Mouse (Mus musculus) stomach, postnatal 0 days (tissue): ENCODE data around the gene Aldh1a7. TPM values are rescaled to one million over a fixed set of nuclear protein-coding genes. Genes with fewer than 3 reads are reported as not detected.

Experiments used
- ATAC-seq: fragments of 200-750 bp; cut with Nextera tagmentation; 2 replicates; pipeline ENCODE4 v1.8.0; 2017; ENCODE audit not compliant: low FRiP score, low TSS enrichment
- DNase-seq: peaks from one replicate; pipeline ENCODE4 v3.0.0-alpha.2; 2016; ENCODE audit warnings: low spot score
- H3K27ac ChIP-seq: fragments of 300-500 bp; sonication (generic); replicated peaks from 2 replicates; pipeline ENCODE4 v1.5.1; 2014; ENCODE audit warnings: mild to moderate bottlenecking, control low read depth
- H3K27me3 ChIP-seq: fragments of 300-500 bp; sonication (generic); 2 replicates; pipeline ENCODE4 v1.6.1; 2014; ENCODE audit warnings: low read length; ENCODE audit not compliant: control insufficient read depth, insufficient read depth
- H3K36me3 ChIP-seq: fragments of 300-500 bp; sonication (generic); 2 replicates; pipeline ENCODE4 v1.6.1; 2014; ENCODE audit warnings: low read length, mixed read lengths; ENCODE audit not compliant: control insufficient read depth, insufficient read depth
- H3K4me1 ChIP-seq: fragments of 300-500 bp; sonication (generic); replicated peaks from 2 replicates; pipeline ENCODE4 v1.6.1; 2014; ENCODE audit warnings: antibody characterized with exemption; ENCODE audit not compliant: control insufficient read depth, insufficient read depth
- H3K4me2 ChIP-seq: fragments of 300-500 bp; sonication (generic); replicated peaks from 2 replicates; pipeline ENCODE4 v1.6.1; 2014; ENCODE audit warnings: low read depth, mild to moderate bottlenecking, control low read depth, moderate library complexity
- H3K4me3 ChIP-seq: fragments of 300-500 bp; sonication (generic); 2 replicates; pipeline ENCODE4 v1.5.1; 2014; ENCODE audit warnings: low read depth, low read length, control low read depth
- H3K9ac ChIP-seq: fragments of 300-500 bp; sonication (generic); 2 replicates; pipeline ENCODE4 v1.6.1; 2014; ENCODE audit warnings: mild to moderate bottlenecking, low read length, control low read depth, mixed read lengths
- H3K9me3 ChIP-seq: fragments of 300-500 bp; sonication (generic); 2 replicates; pipeline ENCODE4 v1.6.1; 2016; ENCODE audit warnings: low read length; ENCODE audit not compliant: control insufficient read depth
- CTCF ChIP-seq: IDR thresholded peaks from 2 replicates; pipeline ENCODE4 v1.5.1; 2016; ENCODE audit warnings: antibody characterized with exemption, low read depth, mild to moderate bottlenecking, moderate library complexity
- EP300 ChIP-seq: optimal IDR thresholded peaks from 2 replicates; pipeline ENCODE3; 2016; ENCODE audit warnings: antibody characterized with exemption
- WGBS: fragments of 180-500 bp; shearing (Covaris S2); extraction: QIAGEN DNeasy Blood & Tissue Kit; methylation state at CpG from one replicate; pipeline ENCODE4 v1.1.7; 2014; 5-methylcytosine and 5-hydroxymethylcytosine counted together
- polyA plus RNA-seq: library from polyadenylated mRNA; unstranded; fragments of >200 nt; fragmentation: Nextera tagmentation; extraction: Ambion mirVana; gene quantifications from 2 replicates; pipeline ENCODE4 v1.2.1, GENCODE M21; 2015

Aldh1a7 gene
- 118 and 119 TPM in 2 replicates for polyA plus RNA-seq

GRCm38 (mm10) chr19:20727381-20727780 is at the start of gene Aldh1a7:
Aldh1a7 (minus strand) TSS chr19:20727562.
- Histone ChIP-seq H3K4me1 (no peaks in the 10 kb centered on the region), H3K9me3 (no peaks in the 10 kb centered on the region), H3K4me2 (peak within 1 kb of the TSS; percentile 44), H3K27me3 (no peaks in the 10 kb centered on the region), H3K4me3 (peak within 1 kb of the TSS; percentile 6; the same call in 1 of the 2 replicates), H3K27ac (peak within 1 kb of the TSS; percentile 61; the same call in 1 of the 2 replicates), H3K36me3 (no peaks in the 10 kb centered on the region), H3K9ac (no peak within 1 kb of the TSS)
- DNase-seq = peak; percentile 69
- 60% methylated on average over 2 of the region's 2 CpGs for WGBS
- TF ChIP-seq CTCF (peak; percentile 23; the same call in 1 of the 2 replicates), EP300 (no peak)
- ATAC-seq = peak; percentile 89

DNA sequence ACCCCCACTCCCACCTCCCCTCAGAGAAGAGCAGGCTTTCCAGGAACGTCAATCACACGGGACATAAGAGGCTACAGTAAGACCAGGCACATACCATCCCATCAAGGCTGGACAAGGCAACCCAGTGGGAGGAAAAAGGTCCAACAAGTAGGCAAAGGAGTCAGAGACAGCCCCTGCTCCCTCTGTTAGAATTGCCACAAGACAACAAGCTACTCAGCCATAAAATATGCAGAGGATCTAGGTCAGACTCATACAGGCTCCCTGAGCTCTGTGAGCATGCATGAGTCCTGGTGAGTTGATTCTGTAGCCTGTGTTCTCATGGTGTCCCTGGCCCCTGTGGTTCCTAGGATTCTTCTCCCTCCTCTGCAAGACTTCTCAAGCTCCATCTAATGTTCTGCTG is 48.3 kb upstream of the Aldh1a7 start:
- no peak overlapping the region for H3K27ac ChIP-seq
- WGBS = 65% methylated on average over 2 of the region's 2 CpGs
- ATAC-seq (no peak), DNase-seq (no peak)
- no peaks in the 10 kb centered on the region for H3K9me3 ChIP-seq
- H3K4me1 ChIP-seq = no peaks in the 10 kb centered on the region
- no peaks in the 10 kb centered on the region for H3K27me3 ChIP-seq
- no peak overlapping the region for H3K4me3 ChIP-seq
- H3K36me3 ChIP-seq = no peaks in the 10 kb centered on the region
- H3K9ac ChIP-seq = no peak overlapping the region
- TF ChIP-seq CTCF = no peak
- no peak for TF ChIP-seq EP300
- no peak overlapping the region for H3K4me2 ChIP-seq

- H3K9me3 ChIP-seq = no peaks in the 10 kb centered on the region
- H3K27me3 ChIP-seq = no peaks in the 10 kb centered on the region
- WGBS = 92% methylated on average over 7 of the region's 7 CpGs
- H3K4me1 ChIP-seq = no peaks in the 10 kb centered on the region
- no peaks in the 10 kb centered on the region for H3K36me3 ChIP-seq
- no peak for DNase-seq
- H3K9ac ChIP-seq = no peak overlapping the region
- no peak for ATAC-seq
- no peak overlapping the region for H3K4me2 ChIP-seq
- TF ChIP-seq EP300 (no peak), CTCF (no peak)
- H3K27ac ChIP-seq = no peak overlapping the region
- no peak overlapping the region for H3K4me3 ChIP-seq
These were observed 46.6 kb upstream of the Aldh1a7 start for GRCm38 (mm10) chr19:20773941-20774340.

GRCm38 (mm10) chr19:20764214-20764613 is 36.9 kb upstream of the Aldh1a7 start:
- Histone ChIP-seq H3K27me3 (no peaks in the 10 kb centered on the region), H3K4me1 (no peaks in the 10 kb centered on the region), H3K9ac (no peak overlapping the region), H3K4me3 (no peak overlapping the region), H3K9me3 (no peaks in the 10 kb centered on the region), H3K4me2 (no peak overlapping the region), H3K27ac (no peak overlapping the region), H3K36me3 (no peaks in the 10 kb centered on the region)
- 12% methylated on average over 1 of the region's 1 CpGs for WGBS
- ATAC-seq (no peak), DNase-seq (no peak)
- TF ChIP-seq EP300 = no peak
- peak; percentile 84 for TF ChIP-seq CTCF

DNA sequence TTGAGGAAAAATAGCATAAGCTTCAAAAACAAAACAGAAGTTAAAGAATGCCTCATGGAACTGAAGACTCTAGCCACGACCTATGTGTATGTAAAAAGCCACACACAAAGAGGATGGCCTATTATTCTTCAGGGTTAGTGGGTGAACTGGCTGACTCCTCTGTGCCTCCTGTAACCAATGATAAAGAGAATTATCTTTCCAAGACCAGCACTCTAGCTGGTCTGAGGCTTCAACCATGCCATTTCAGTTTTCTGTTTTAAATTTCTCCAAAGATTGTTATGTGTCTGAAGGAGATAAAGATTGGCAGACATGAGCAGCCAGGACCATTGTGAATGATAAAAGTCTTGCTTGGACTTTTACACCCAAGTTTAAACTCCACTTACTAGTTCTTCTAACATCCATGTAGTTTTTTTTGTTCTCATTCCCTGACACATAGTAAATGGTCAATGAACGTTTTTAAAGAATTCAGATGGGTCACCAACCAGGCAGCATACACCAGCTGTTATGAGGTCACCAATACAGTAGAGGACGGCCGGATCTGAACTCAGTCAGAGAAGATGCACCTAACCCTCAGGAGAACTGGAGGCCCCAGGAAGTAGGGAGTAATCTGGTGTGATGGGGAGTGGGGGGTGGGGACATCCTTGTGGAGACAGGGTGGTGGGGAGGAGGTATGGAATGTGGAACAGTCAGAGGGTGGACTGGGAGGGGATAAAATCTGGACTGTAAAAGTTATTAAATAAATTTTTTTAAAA is 34.5 kb upstream of the Aldh1a7 start:
- no peak for ATAC-seq
- no peaks in the 10 kb centered on the region for H3K36me3 ChIP-seq
- DNase-seq = no peak
- no peak overlapping the region for H3K4me2 ChIP-seq
- H3K4me3 ChIP-seq = no peak overlapping the region
- no peak overlapping the region for H3K27ac ChIP-seq
- no peaks in the 10 kb centered on the region for H3K4me1 ChIP-seq
- 60% methylated on average over 4 of the region's 4 CpGs for WGBS
- H3K9me3 ChIP-seq = no peaks in the 10 kb centered on the region
- no peak overlapping the region for H3K9ac ChIP-seq
- TF ChIP-seq CTCF (no peak), EP300 (no peak)
- no peaks in the 10 kb centered on the region for H3K27me3 ChIP-seq

- ATAC-seq = no peak
These were observed 33.8 kb upstream of the Aldh1a7 start for GRCm38 (mm10) chr19:20761119-20761518.

More at GRCm38 (mm10) chr19:20761119-20761518, 33.8 kb upstream of the Aldh1a7 start:
- H3K9me3 ChIP-seq = no peaks in the 10 kb centered on the region
- H3K36me3 ChIP-seq = no peaks in the 10 kb centered on the region
- no peaks in the 10 kb centered on the region for H3K27me3 ChIP-seq
- no peak overlapping the region for H3K9ac ChIP-seq
- TF ChIP-seq CTCF = no peak
- no peak for TF ChIP-seq EP300
- 49% methylated on average over 3 of the region's 3 CpGs for WGBS
- H3K4me1 ChIP-seq = no peaks in the 10 kb centered on the region
- no peak overlapping the region for H3K4me2 ChIP-seq
- H3K27ac ChIP-seq = no peak overlapping the region
- H3K4me3 ChIP-seq = no peak overlapping the region
- no peak for DNase-seq
